Mouse (Mus musculus) G1E (cell line): ENCODE data around the gene Tbata. TPM values are rescaled to one million over a fixed set of nuclear protein-coding genes. Genes with fewer than 3 reads are reported as not detected.

ENCODE experiments used
- ATAC-seq: 2 replicates; pipeline ENCODE4 v1.8.0; 2016; ENCODE audit warnings: mild to moderate bottlenecking; ENCODE audit not compliant: insufficient number of reproducible peaks, poor library complexity, low FRiP score, severe bottlenecking; ENCODE audit errors: extremely low read depth
- DNase-seq: peaks from one replicate; pipeline ENCODE4 v3.0.0; 2012; ENCODE audit warnings: low spot score
- H3K27me3 ChIP-seq: 2 replicates; pipeline ENCODE4 v1.6.1; 2012; ENCODE audit warnings: mild to moderate bottlenecking, low read length, inconsistent platforms; ENCODE audit not compliant: insufficient read depth
- H3K36me3 ChIP-seq: replicated peaks from 2 replicates; pipeline ENCODE3; 2012; ENCODE audit warnings: mild to moderate bottlenecking, inconsistent platforms
- H3K4me1 ChIP-seq: 2 replicates; pipeline ENCODE4 v1.6.1; 2012; ENCODE audit warnings: low read depth, low read length, inconsistent platforms, mixed read lengths; ENCODE audit not compliant: insufficient read depth
- H3K4me3 ChIP-seq: 2 replicates; pipeline ENCODE4 v1.5.1; 2012; ENCODE audit warnings: low read depth, mild to moderate bottlenecking, inconsistent platforms, low read length, moderate library complexity, mixed read lengths
- H3K9me3 ChIP-seq: replicated peaks from 2 replicates; pipeline ENCODE4 v1.6.1; 2012; ENCODE audit warnings: inconsistent platforms
- CTCF ChIP-seq: IDR thresholded peaks from 2 replicates; pipeline ENCODE4 v1.5.1; 2012; ENCODE audit warnings: low read depth, low read length, inconsistent platforms, mixed read lengths
- GATA1 ChIP-seq: IDR thresholded peaks from 2 replicates; pipeline ENCODE4 v1.6.1; 2012; ENCODE audit warnings: borderline replicate concordance, low read length, inconsistent platforms, mixed read lengths
- GATA2 ChIP-seq: IDR thresholded peaks from 2 replicates; pipeline ENCODE4 v1.6.1; 2012; ENCODE audit warnings: low read depth, low read length, inconsistent platforms, borderline replicate concordance
- POLR2AphosphoS5 ChIP-seq: IDR thresholded peaks from 2 replicates; pipeline ENCODE4 v1.6.1; 2012; ENCODE audit warnings: low read depth, low read length, inconsistent platforms; ENCODE audit not compliant: insufficient replicate concordance
- TAL1 ChIP-seq: conservative IDR thresholded peaks from 2 replicates; pipeline ENCODE4 v1.6.1; 2012; ENCODE audit warnings: low read depth, low read length, inconsistent platforms, mixed read lengths
- polyA plus RNA-seq: library from polyadenylated mRNA; stranded (reverse); fragments of >175 nt; gene quantifications from 2 replicates; pipeline ENCODE4 v1.2.3, GENCODE M21; 2012
- total RNA-seq, 2 experiments: library from RNA; stranded (forward) in 1 of 2; stranded (reverse) in 1 of 2; fragments of 200-1000 nt in 1 of 2; fragments of >200 nt in 1 of 2; fragmentation: Nextera tagmentation in 1 of 2; gene quantifications; 2 replicates each; pipeline ENCODE4 v1.2.3; 2014 to 2017

The Tbata gene
- total RNA-seq (2014; fragmentation: Nextera tagmentation) (not detected in 2 replicates), total RNA-seq (2017) (not detected in 2 replicates), polyA plus RNA-seq (not detected in 2 replicates)

DNA sequence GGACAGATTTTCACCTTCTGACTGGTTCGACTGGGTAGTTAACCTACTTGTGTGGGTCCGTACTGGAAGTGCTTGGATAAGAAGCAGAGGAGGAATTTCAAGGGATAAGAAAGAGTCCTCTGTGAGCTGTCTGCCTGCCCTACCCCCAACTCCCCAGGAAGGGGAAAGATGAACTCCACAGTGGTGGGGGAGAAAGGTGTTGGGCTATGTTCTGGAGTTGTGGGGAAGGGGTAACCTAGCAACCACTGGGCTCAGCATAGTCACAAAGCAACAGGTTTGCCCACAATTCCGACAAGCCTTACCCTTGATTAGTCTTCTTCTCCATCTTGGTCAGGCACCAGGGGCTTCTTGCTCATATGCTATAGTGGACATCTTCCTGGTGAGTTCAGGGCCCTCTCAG lies at the start of gene Tbata:
TSS of gene Tbata (plus strand) at position 301 of the 400 bp plus-strand sequence.
- H3K4me1 ChIP-seq: no peaks in the 10 kb centered on the region
- TF ChIP-seq GATA1 (no peak), GATA2 (no peak), POLR2AphosphoS5 (no peak), TAL1 (no peak), CTCF (no peak)
- no peak within 1 kb of the TSS for H3K4me3 ChIP-seq
- no peaks in the 10 kb centered on the region for H3K27me3 ChIP-seq
- DNase-seq (no peak), ATAC-seq (no peak)
- H3K36me3 ChIP-seq: no peaks in the 10 kb centered on the region
- H3K9me3 ChIP-seq: peaks cover 15% of the 10 kb centered on the region

DNA sequence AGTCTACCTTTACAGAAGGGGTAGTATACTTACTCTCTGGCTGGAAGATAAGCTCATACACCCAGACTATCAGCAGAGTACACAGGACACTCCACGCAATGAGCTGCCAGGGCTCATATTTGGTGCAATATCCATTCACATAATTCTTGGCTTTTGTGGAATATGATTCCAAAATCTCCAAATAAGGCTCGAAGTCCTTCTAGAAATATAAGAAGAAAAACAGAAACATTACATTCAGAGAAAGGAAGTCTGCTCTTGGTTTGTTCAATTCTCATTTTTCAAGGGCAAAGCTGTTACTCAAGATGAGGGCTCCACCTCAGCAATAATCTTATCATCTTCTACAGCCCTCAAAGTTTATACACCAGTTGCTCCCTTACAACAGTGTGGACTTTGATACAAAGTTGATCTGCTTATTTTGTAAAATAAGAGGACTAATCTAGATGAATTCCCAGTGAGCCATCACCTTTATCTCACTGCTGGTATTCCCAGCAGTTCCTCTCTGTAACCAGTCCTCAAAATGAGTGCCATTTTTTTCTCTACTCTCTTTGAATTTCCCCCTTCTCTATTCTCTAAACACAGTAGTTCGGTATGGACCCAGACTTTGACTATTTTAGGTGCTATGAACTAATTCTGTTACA lies 48.4 kb upstream of the Tbata start:
- H3K9me3 ChIP-seq: 0 out of 2 replicates have a peak, but pooled peaks cover 2% of the 10 kb centered on the region
- ATAC-seq (no peak), DNase-seq (no peak)
- H3K27me3 ChIP-seq: no peaks in the 10 kb centered on the region
- no peak for TF ChIP-seq CTCF
- TF ChIP-seq TAL1: no peak
- TF ChIP-seq GATA1: no peak
- no peak for TF ChIP-seq POLR2AphosphoS5
- no peak for TF ChIP-seq GATA2
- H3K4me3 ChIP-seq: no peak overlapping the region
- H3K4me1 ChIP-seq: no peaks in the 10 kb centered on the region
- no peaks in the 10 kb centered on the region for H3K36me3 ChIP-seq

DNA sequence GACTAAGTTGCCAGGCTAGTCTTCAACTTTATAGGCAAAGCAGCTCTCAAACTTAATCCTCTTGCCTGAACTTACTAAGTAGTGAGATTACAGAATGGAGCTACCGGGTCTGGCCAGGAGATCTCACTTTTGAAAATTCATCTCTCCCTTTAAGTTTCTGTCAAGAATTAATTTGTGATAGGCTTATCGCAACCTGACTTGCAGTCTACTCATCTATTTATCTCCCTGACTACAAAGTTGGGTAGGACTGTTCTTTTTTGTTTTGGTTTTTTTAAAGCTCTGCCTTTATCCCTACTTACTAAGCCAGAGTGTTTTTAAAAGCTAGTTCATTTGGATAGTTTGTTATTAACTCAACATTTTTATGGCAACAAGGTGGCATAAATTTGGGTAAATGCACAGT lies 47.3 kb upstream of the Tbata start:
- TF ChIP-seq POLR2AphosphoS5 (no peak), GATA1 (no peak), TAL1 (no peak), CTCF (no peak), GATA2 (no peak)
- ATAC-seq (no peak), DNase-seq (no peak)
- Histone ChIP-seq H3K4me3 (no peak overlapping the region), H3K27me3 (no peaks in the 10 kb centered on the region), H3K4me1 (no peaks in the 10 kb centered on the region), H3K9me3 (0 out of 2 replicates have a peak, but pooled peaks cover 2% of the 10 kb centered on the region), H3K36me3 (no peaks in the 10 kb centered on the region)

DNA sequence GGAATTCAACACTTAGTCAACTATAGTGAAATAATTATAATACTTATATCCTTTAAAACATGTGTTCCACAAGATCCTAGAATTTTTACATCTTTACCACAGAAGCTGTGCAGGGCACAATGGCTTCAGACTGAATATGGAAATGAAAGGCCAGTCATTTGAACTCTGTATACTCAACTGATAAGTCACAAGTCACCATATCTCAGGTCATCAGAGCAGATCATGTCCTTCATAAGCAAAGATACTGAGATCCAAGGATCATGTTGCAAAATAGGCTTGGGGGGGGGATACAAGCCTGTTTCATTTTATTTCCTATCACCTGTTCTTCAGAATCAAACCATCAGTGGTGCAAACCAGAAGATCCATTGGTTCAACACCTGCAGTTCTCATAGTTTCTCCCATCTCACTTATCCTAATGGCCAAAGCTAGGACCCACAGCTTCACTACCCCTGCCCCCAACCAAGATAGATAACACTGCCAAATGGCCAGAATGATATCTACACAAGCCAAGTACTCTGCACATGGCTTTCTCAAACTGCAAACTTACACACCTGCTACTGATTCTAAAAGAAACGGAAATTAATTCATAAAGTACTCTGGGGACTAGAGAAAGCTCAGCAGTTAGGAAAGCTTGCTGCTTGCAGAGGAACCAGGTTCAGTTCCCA lies 42.9 kb upstream of the Tbata start:
- H3K27me3 ChIP-seq: no peaks in the 10 kb centered on the region
- H3K36me3 ChIP-seq: no peaks in the 10 kb centered on the region
- no peak for TF ChIP-seq TAL1
- no peak for TF ChIP-seq CTCF
- TF ChIP-seq GATA1: no peak
- no peak for TF ChIP-seq GATA2
- TF ChIP-seq POLR2AphosphoS5: no peak
- no peak for DNase-seq
- no peak for ATAC-seq
- no peak overlapping the region for H3K4me3 ChIP-seq
- no peaks in the 10 kb centered on the region for H3K4me1 ChIP-seq
- no peaks in the 10 kb centered on the region for H3K9me3 ChIP-seq

DNA sequence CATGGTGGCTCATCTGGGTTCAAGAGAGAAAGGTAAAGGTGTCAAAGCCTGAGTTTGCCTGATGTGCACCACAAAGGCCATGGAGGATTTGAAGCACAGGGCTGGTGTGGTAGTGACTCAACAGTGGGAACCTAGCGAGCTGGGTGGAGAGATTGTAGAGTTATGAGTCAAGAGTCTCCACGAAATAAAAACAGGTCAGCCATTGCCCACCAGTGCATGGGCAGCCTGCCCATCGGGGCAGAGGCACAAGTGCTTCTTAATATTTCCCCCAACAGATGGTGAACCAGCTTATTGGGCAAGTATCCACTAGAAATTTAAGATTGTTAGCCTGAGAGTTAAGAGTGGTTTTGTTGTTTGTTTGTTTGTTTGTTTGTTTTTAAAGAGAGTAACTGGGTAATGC lies 40.8 kb upstream of the Tbata start:
- no peaks in the 10 kb centered on the region for H3K36me3 ChIP-seq
- TF ChIP-seq GATA1: no peak
- no peak for TF ChIP-seq GATA2
- no peak for TF ChIP-seq TAL1
- no peak for TF ChIP-seq CTCF
- TF ChIP-seq POLR2AphosphoS5: no peak
- no peak for DNase-seq

DNA sequence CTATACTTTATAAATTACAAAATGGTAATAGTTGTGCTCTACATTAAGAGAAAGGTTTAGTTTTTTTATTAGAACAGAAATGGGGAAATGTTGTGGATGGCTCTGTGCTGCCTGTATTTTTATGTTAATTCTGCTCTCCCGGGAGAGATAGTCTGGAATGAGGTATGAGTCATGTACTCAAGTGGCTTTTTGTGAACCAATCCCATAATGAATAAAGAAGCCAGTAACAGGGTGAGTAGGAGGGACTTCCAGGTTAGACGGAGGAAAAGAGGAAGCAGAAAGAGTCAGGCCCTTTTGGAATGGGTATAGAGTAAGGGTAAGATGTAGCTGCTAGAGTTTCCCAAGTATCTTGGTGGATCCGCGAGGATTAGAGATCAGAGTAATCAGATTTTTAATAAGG lies 37.7 kb upstream of the Tbata start:
- Histone ChIP-seq H3K27me3 (no peaks in the 10 kb centered on the region), H3K36me3 (no peaks in the 10 kb centered on the region), H3K4me3 (no peak overlapping the region), H3K9me3 (no peaks in the 10 kb centered on the region), H3K4me1 (no peaks in the 10 kb centered on the region)
- no peak for DNase-seq
- ATAC-seq: no peak
- TF ChIP-seq CTCF (no peak), GATA2 (no peak), TAL1 (no peak)

More for the DNA sequence above, 40.8 kb upstream of the Tbata start:
- Histone ChIP-seq H3K4me3 (no peak overlapping the region), H3K4me1 (no peaks in the 10 kb centered on the region), H3K9me3 (no peaks in the 10 kb centered on the region), H3K27me3 (no peaks in the 10 kb centered on the region)
- ATAC-seq: no peak
